Mouse (Mus musculus) bone marrow, adult 2 months (tissue): ENCODE measurements around the gene Exoc3l2.

Experiments
- CTCF ChIP-seq: fragments of 200-500 bp; IDR thresholded peaks from 2 replicates; pipeline ENCODE4 v1.5.1; 2011; ENCODE audit warnings: low read length, control low read depth; ENCODE audit not compliant: control insufficient read depth, insufficient read depth
- POLR2A ChIP-seq: fragments of 200-500 bp; IDR thresholded peaks from 2 replicates; pipeline ENCODE4 v1.6.1; 2011; ENCODE audit warnings: low read depth, mild to moderate bottlenecking, control low read depth, low read length, borderline replicate concordance; ENCODE audit not compliant: control insufficient read depth

GRCm38 (mm10) chr7:19473875-19474443, 10.8 kb downstream of the Exoc3l2 start:
- TF ChIP-seq POLR2A (peak; percentile 29; the same call in 1 of the 2 replicates), CTCF (no peak)
